Mouse (Mus musculus): Measurements from ENCODE around the gene Nodal. TPM values are rescaled to one million over a fixed set of nuclear protein-coding genes. Genes with fewer than 3 reads are reported as not detected.

Nodal gene
- total and polyA plus RNA-seq, 3 experiments = 0.13 TPM; not detected in 2

GRCm38 (mm10) chr10:61417046-61417445, 726 bp upstream of the Nodal start:
- no peak overlapping the region for H3K4me2 ChIP-seq (ENCODE audit: insufficient read depth, low read depth, poor library complexity, severe bottlenecking)
- H3K9ac ChIP-seq (ENCODE audit: insufficient read depth, low read depth) = no peak overlapping the region
- H3K4me3 ChIP-seq (replicated peaks in 1 of 3; ENCODE audit: low read depth in 2 of 3, low read length in 2 of 3, poor library complexity in 1 of 3) = no peak overlapping the region
- no peaks in the 10 kb centered on the region for H3K36me3 ChIP-seq (replicated peaks in 1 of 2; ENCODE audit: control insufficient read depth in 1 of 2, insufficient read depth in 1 of 2, low read length in 1 of 2)
- H3K27me3 ChIP-seq (replicated peaks) = no peaks in the 10 kb centered on the region
- no peak overlapping the region for H3K27ac ChIP-seq (ENCODE audit: insufficient read depth, low read depth)
- in situ Hi-C loops (cut with MboI; ENCODE audit: low pct_ligation_motif_present, low pct_unique_long_range_greater_than_20kb, low sequenced_read_pairs) (no loop called here), dilution Hi-C loops (cut with MboI; ENCODE audit: extremely low pct_ligation_motif_present, extremely low pct_unique_long_range_greater_than_20kb, low sequenced_read_pairs) (no loop called here)
- no peaks in the 10 kb centered on the region for H3K9me3 ChIP-seq (replicated peaks; ENCODE audit: low read length)
- TF ChIP-seq ELF1 (IDR thresholded peaks at IDR 0.05; ENCODE audit: low read depth, low read length) (no peak), IRF4 (IDR thresholded peaks at IDR 0.05; ENCODE audit: low read depth, low read length) (no peak), ZMIZ1 (IDR thresholded peaks at IDR 0.05; ENCODE audit: low read depth, low read length) (no peak), MAFK (IDR thresholded peaks at IDR 0.05; ENCODE audit: insufficient replicate concordance, low read length) (no peak), SIN3A (IDR thresholded peaks at IDR 0.05; ENCODE audit: low read length) (no peak), PAX5 (IDR thresholded peaks at IDR 0.05; ENCODE audit: low read length) (no peak)
- no peak for DNase-seq (ENCODE audit: extremely low read depth)
- H3K79me2 ChIP-seq (replicated peaks; ENCODE audit: control insufficient read depth, extremely low read depth, insufficient read depth, poor library complexity, severe bottlenecking) = no peaks in the 10 kb centered on the region
- peaks cover 3 to 14% of the 10 kb centered on the region in 2 experiments; a peak in 2 of 4 replicates for H3K4me1 ChIP-seq (ENCODE audit: control insufficient read depth in 1 of 2, insufficient read depth in 2 of 2)

- Histone ChIP-seq H3K27me3 (replicated peaks) (no peaks in the 10 kb centered on the region), H3K4me3 (replicated peaks in 1 of 3; ENCODE audit: low read depth in 2 of 3, low read length in 2 of 3, poor library complexity in 1 of 3) (no peak overlapping the region), H3K4me1 (ENCODE audit: control insufficient read depth in 1 of 2, insufficient read depth in 2 of 2) (peaks cover 6 to 11% of the 10 kb centered on the region in 2 experiments), H3K36me3 (replicated peaks in 1 of 2; ENCODE audit: control insufficient read depth in 1 of 2, insufficient read depth in 1 of 2, low read length in 1 of 2) (no peaks in the 10 kb centered on the region), H3K9me3 (replicated peaks; ENCODE audit: low read length) (no peaks in the 10 kb centered on the region), H3K79me2 (replicated peaks; ENCODE audit: control insufficient read depth, extremely low read depth, insufficient read depth, poor library complexity, severe bottlenecking) (no peaks in the 10 kb centered on the region), H3K4me2 (ENCODE audit: insufficient read depth, low read depth, poor library complexity, severe bottlenecking) (no peak overlapping the region), H3K27ac (ENCODE audit: insufficient read depth, low read depth) (no peak overlapping the region), H3K9ac (ENCODE audit: insufficient read depth, low read depth) (no peak overlapping the region)
- DNase-seq (ENCODE audit: extremely low read depth) = no peak
- TF ChIP-seq ZNF384 (IDR thresholded peaks at IDR 0.05; ENCODE audit: low read depth, low read length) (no peak), POLR2AphosphoS2 (IDR thresholded peaks at IDR 0.05; ENCODE audit: low read depth, low read length) (no peak), MAFK (IDR thresholded peaks at IDR 0.05; ENCODE audit: insufficient replicate concordance, low read length) (no peak), USF1 (IDR thresholded peaks at IDR 0.05; ENCODE audit: low read depth, low read length) (no peak), HCFC1 (IDR thresholded peaks at IDR 0.05; ENCODE audit: low read depth, low read length) (no peak), EP300 (IDR thresholded peaks at IDR 0.05; ENCODE audit: low read length) (no peak), IRF4 (IDR thresholded peaks at IDR 0.05; ENCODE audit: low read depth, low read length) (no peak), RAD21 (IDR thresholded peaks at IDR 0.05; ENCODE audit: low read depth, low read length) (no peak), PAX5 (IDR thresholded peaks at IDR 0.05; ENCODE audit: low read length) (no peak), UBTF (IDR thresholded peaks at IDR 0.05; ENCODE audit: low read depth, low read length) (no peak), BHLHE40 (IDR thresholded peaks at IDR 0.05; ENCODE audit: low read depth, low read length) (no peak)
- dilution Hi-C loops (cut with MboI; ENCODE audit: extremely low pct_ligation_motif_present, extremely low pct_unique_long_range_greater_than_20kb, low sequenced_read_pairs) = no loop called here
- in situ Hi-C loops (cut with MboI; ENCODE audit: low pct_ligation_motif_present, low pct_unique_long_range_greater_than_20kb, low sequenced_read_pairs) = no loop called here
Observed at GRCm38 (mm10) chr10:61418131-61418900, 544 bp downstream of the Nodal start.

Measured in CH12.LX (cell line).